Mouse (Mus musculus) hindbrain, embryonic 12.5 days (tissue): ENCODE results near the gene Faap100. TPM values are rescaled to one million over a fixed set of nuclear protein-coding genes. Genes with fewer than 3 reads are reported as not detected.
"Not testable (repeated sequence)": the region's sequence is repeated elsewhere in the genome, so short reads cannot be mapped to it uniquely, and the experiment has no call there.

ENCODE experiments used
- ATAC-seq: fragments of 200-750 bp; cut with Nextera tagmentation; 2 replicates; pipeline ENCODE4 v1.8.0; 2017; ENCODE audit warnings: moderate TSS enrichment; ENCODE audit not compliant: low FRiP score
- H3K27ac ChIP-seq: fragments of 300-500 bp; sonication (generic); 2 replicates; pipeline ENCODE4 v1.5.1; 2016; ENCODE audit warnings: mild to moderate bottlenecking
- H3K27me3 ChIP-seq: fragments of 300-500 bp; sonication (generic); 2 replicates; pipeline ENCODE4 v1.6.1; 2016; ENCODE audit warnings: mild to moderate bottlenecking
- H3K36me3 ChIP-seq: fragments of 300-500 bp; sonication (generic); 2 replicates; pipeline ENCODE4 v1.6.1; 2016; ENCODE audit warnings: mild to moderate bottlenecking
- H3K4me1 ChIP-seq: fragments of 300-500 bp; sonication (generic); 2 replicates; pipeline ENCODE4 v1.6.1; 2016
- H3K4me2 ChIP-seq: fragments of 300-500 bp; sonication (generic); replicated peaks from 2 replicates; pipeline ENCODE4 v1.6.1; 2016; ENCODE audit warnings: mild to moderate bottlenecking
- H3K4me3 ChIP-seq: fragments of 300-500 bp; sonication (generic); 2 replicates; pipeline ENCODE4 v1.5.1; 2016; ENCODE audit warnings: mild to moderate bottlenecking
- H3K9ac ChIP-seq: fragments of 300-500 bp; sonication (generic); 2 replicates; pipeline ENCODE4 v1.6.1; 2016; ENCODE audit warnings: mild to moderate bottlenecking, moderate library complexity
- H3K9me3 ChIP-seq: fragments of 300-500 bp; sonication (generic); replicated peaks from 2 replicates; pipeline ENCODE4 v1.6.1; 2016; ENCODE audit warnings: mild to moderate bottlenecking
- WGBS: fragments of 180-500 bp; shearing (Covaris S2); methylation state at CpG from one replicate; pipeline ENCODE4 v1.1.7; 2016; 5-methylcytosine and 5-hydroxymethylcytosine counted together
- polyA plus RNA-seq: library from polyadenylated mRNA; unstranded; fragments of >200 nt; fragmentation: Nextera tagmentation; extraction: Ambion mirVana; gene quantifications from 2 replicates; pipeline ENCODE4 v1.2.1, GENCODE M21; 2016

The Faap100 gene
- polyA plus RNA-seq, 1 experiment from 2014 or later, result 59.1 TPM

GRCm38 (mm10) chr11:120347791-120348683 is 30.5 kb downstream of the Faap100 start, which contains the start of gene Actg1:
Actg1 (minus strand) TSS chr11:120348542.
- Histone ChIP-seq H3K27ac (peak within 1 kb of the TSS; percentile 100), H3K9me3 (no peaks in the 10 kb centered on the region), H3K4me3 (peak within 1 kb of the TSS; percentile 100), H3K9ac (peak within 1 kb of the TSS; percentile 100), H3K4me1 (peaks cover 47% of the 10 kb centered on the region), H3K4me2 (peak within 1 kb of the TSS; percentile 92), H3K27me3 (no peaks in the 10 kb centered on the region), H3K36me3 (peaks cover 18% of the 10 kb centered on the region)
- ATAC-seq, result peak; percentile 79
- under 1% methylated on average over 100 of the region's 103 CpGs for WGBS

GRCm38 (mm10) chr11:120347301-120347700 is 31.3 kb downstream of the Faap100 start:
- WGBS, result 7% methylated on average over 10 of the region's 10 CpGs
- H3K4me1 ChIP-seq, result peaks cover 40% of the 10 kb centered on the region
- peak overlapping the region; percentile 92 for H3K4me2 ChIP-seq
- peak overlapping the region; percentile 100 for H3K4me3 ChIP-seq
- H3K9ac ChIP-seq, result peak overlapping the region; percentile 100
- H3K27ac ChIP-seq, result peak overlapping the region; percentile 100
- H3K9me3 ChIP-seq, result no peaks in the 10 kb centered on the region
- no peak for ATAC-seq
- peaks cover 18% of the 10 kb centered on the region for H3K36me3 ChIP-seq
- H3K27me3 ChIP-seq, result no peaks in the 10 kb centered on the region

- not testable (repeated sequence) for H3K9me3 ChIP-seq, H3K27ac ChIP-seq, H3K27me3 ChIP-seq, ATAC-seq
- Histone ChIP-seq H3K4me1 (peaks cover 33% of the 10 kb centered on the region), H3K4me2 (peak overlapping the region; percentile 72), H3K4me3 (peak overlapping the region; percentile 47), H3K9ac (peak overlapping the region; percentile 72), H3K36me3 (peaks cover 18% of the 10 kb centered on the region)
- WGBS, result 63% methylated on average over 11 of the region's 13 CpGs
Observed at GRCm38 (mm10) chr11:120346383-120347034, 32.1 kb downstream of the Faap100 start.

GRCm38 (mm10) chr11:120345067-120345681 is 33.4 kb downstream of the Faap100 start:
- Histone ChIP-seq H3K9ac (peak overlapping the region; percentile 45), H3K4me3 (peak overlapping the region; percentile 28), H3K27me3 (no peaks in the 10 kb centered on the region), H3K9me3 (0 out of 2 replicates have a peak, but pooled peaks cover 3% of the 10 kb centered on the region), H3K4me1 (peaks cover 20% of the 10 kb centered on the region), H3K27ac (peak overlapping the region; percentile 44), H3K36me3 (peaks cover 18% of the 10 kb centered on the region), H3K4me2 (peak overlapping the region; percentile 56)
- 34% methylated on average over 1 of the region's 1 CpGs for WGBS
- ATAC-seq, result no peak

GRCm38 (mm10) chr11:120344310-120344920 is 34.1 kb downstream of the Faap100 start:
- peaks cover 14% of the 10 kb centered on the region for H3K4me1 ChIP-seq
- peaks cover 18% of the 10 kb centered on the region for H3K36me3 ChIP-seq
- H3K27me3 ChIP-seq, result no peaks in the 10 kb centered on the region
- peak overlapping the region; percentile 56 for H3K4me2 ChIP-seq
- 70% methylated on average over 5 of the region's 5 CpGs for WGBS
- H3K9me3 ChIP-seq, result 0 out of 2 replicates have a peak, but pooled peaks cover 3% of the 10 kb centered on the region
- H3K27ac ChIP-seq, result peak overlapping the region; percentile 55
- no peak overlapping the region for H3K9ac ChIP-seq
- H3K4me3 ChIP-seq, result no peak overlapping the region
- no peak for ATAC-seq

GRCm38 (mm10) chr11:120343519-120344309 is 34.9 kb downstream of the Faap100 start:
- H3K9me3 ChIP-seq, result 0 out of 2 replicates have a peak, but pooled peaks cover 3% of the 10 kb centered on the region
- H3K9ac ChIP-seq, result no peak overlapping the region
- peaks cover 10% of the 10 kb centered on the region for H3K4me1 ChIP-seq
- H3K4me2 ChIP-seq, result no peak overlapping the region
- no peak for ATAC-seq
- 82% methylated on average over 5 of the region's 5 CpGs for WGBS
- H3K27ac ChIP-seq, result peak overlapping the region; percentile 55
- peaks cover 18% of the 10 kb centered on the region for H3K36me3 ChIP-seq
- H3K4me3 ChIP-seq, result no peak overlapping the region
- H3K27me3 ChIP-seq, result no peaks in the 10 kb centered on the region

- Histone ChIP-seq H3K4me3 (no peak overlapping the region), H3K36me3 (peaks cover 18% of the 10 kb centered on the region), H3K9ac (no peak overlapping the region), H3K27ac (no peak overlapping the region), H3K9me3 (0 out of 2 replicates have a peak, but pooled peaks cover 3% of the 10 kb centered on the region), H3K4me2 (no peak overlapping the region), H3K27me3 (no peaks in the 10 kb centered on the region), H3K4me1 (peaks cover 10% of the 10 kb centered on the region)
- WGBS, result 88% methylated on average over 5 of the region's 5 CpGs
- ATAC-seq, result no peak
Observed at GRCm38 (mm10) chr11:120342656-120343160, 35.9 kb downstream of the Faap100 start.

- Histone ChIP-seq H3K27ac (no peak overlapping the region), H3K27me3 (no peaks in the 10 kb centered on the region), H3K4me1 (peaks cover 10% of the 10 kb centered on the region), H3K9ac (no peak overlapping the region), H3K36me3 (peaks cover 13% of the 10 kb centered on the region), H3K4me2 (no peak overlapping the region), H3K4me3 (no peak overlapping the region), H3K9me3 (0 out of 2 replicates have a peak, but pooled peaks cover 6% of the 10 kb centered on the region)
- no peak for ATAC-seq
- 88% methylated on average over 4 of the region's 4 CpGs for WGBS
Observed at GRCm38 (mm10) chr11:120341661-120342060, 36.9 kb downstream of the Faap100 start.

- no peak overlapping the region for H3K9ac ChIP-seq
- H3K9me3 ChIP-seq, result 0 out of 2 replicates have a peak, but pooled peaks cover 6% of the 10 kb centered on the region
- no peak for ATAC-seq
- H3K27me3 ChIP-seq, result no peaks in the 10 kb centered on the region
- no peak overlapping the region for H3K4me3 ChIP-seq
- 86% methylated on average over 10 of the region's 10 CpGs for WGBS
- H3K27ac ChIP-seq, result no peak overlapping the region
- no peak overlapping the region for H3K4me2 ChIP-seq
- H3K36me3 ChIP-seq, result peaks cover 5% of the 10 kb centered on the region
- H3K4me1 ChIP-seq, result peaks cover 3% of the 10 kb centered on the region
Observed at GRCm38 (mm10) chr11:120339978-120340513, 38.5 kb downstream of the Faap100 start.

GRCm38 (mm10) chr11:120338786-120339185 is 39.8 kb downstream of the Faap100 start:
- Histone ChIP-seq H3K9me3 (0 out of 2 replicates have a peak, but pooled peaks cover 6% of the 10 kb centered on the region), H3K36me3 (no peaks in the 10 kb centered on the region), H3K27ac (no peak overlapping the region), H3K4me1 (no peaks in the 10 kb centered on the region), H3K27me3 (no peaks in the 10 kb centered on the region), H3K4me2 (no peak overlapping the region), H3K9ac (no peak overlapping the region), H3K4me3 (no peak overlapping the region)
- WGBS, result 75% methylated on average over 3 of the region's 3 CpGs
- no peak for ATAC-seq

- H3K9ac ChIP-seq, result no peak overlapping the region
- H3K27me3 ChIP-seq, result no peaks in the 10 kb centered on the region
- H3K4me2 ChIP-seq, result no peak overlapping the region
- 33% methylated on average over 2 of the region's 2 CpGs for WGBS
- no peaks in the 10 kb centered on the region for H3K4me1 ChIP-seq
- H3K4me3 ChIP-seq, result no peak overlapping the region
- no peak for ATAC-seq
- H3K27ac ChIP-seq, result no peak overlapping the region
- H3K36me3 ChIP-seq, result no peaks in the 10 kb centered on the region
- 0 out of 2 replicates have a peak, but pooled peaks cover 6% of the 10 kb centered on the region for H3K9me3 ChIP-seq
Observed at GRCm38 (mm10) chr11:120337447-120337846, 41.1 kb downstream of the Faap100 start.
